Comparison of ENCODE assay signal across 8 mouse cellular contexts in the genomic region with DNA sequence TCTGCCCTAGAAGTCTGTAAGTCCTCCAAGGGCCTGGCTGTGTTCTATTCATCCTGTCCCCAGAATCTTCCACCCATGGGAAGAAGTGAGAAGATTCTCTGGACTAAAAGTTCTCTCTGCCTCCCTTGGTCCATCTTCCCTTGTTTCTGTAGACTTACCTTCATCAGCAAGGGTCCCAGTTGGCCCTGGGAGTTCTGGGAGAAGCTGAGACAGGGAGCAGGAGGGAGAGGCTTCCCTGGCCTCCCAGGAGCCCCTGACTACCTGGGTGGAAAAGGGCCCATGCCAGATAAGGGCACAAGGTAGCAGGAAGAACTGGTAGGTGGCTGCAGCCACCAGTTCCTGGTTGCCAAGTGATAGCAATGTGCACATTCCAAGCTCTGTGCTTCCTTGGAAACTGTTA. TPM values are rescaled to one million over a fixed set of nuclear protein-coding genes. Genes with fewer than 3 reads are reported as not detected.
DNase-seq lines count a peak whose midpoint lies in the region; ATAC-seq and TF ChIP-seq lines count a peak whose summit lies in the region.

Gene Psmf1, minus strand, starts transcription at position 342 of the 400 bp plus-strand sequence.

- H3K4me2 ChIP-seq in CH12.LX (ENCODE audit: insufficient read depth, low read depth, poor library complexity, severe bottlenecking) = no peak within 1 kb of the TSS
- no peak within 1 kb of the TSS for H3K4me2 ChIP-seq in forebrain, embryonic 14.5 days (ENCODE audit: low read length)
- H3K4me2 ChIP-seq in limb, embryonic 15.5 days = no peak within 1 kb of the TSS
- no peak within 1 kb of the TSS for H3K4me2 ChIP-seq in stomach, embryonic 15.5 days

- TF ChIP-seq POLR2A in CH12.LX (IDR thresholded peaks at IDR 0.05; ENCODE audit: low read depth, low read length) (no peak), MEL (IDR thresholded peaks at IDR 0.05; ENCODE audit: control insufficient read depth in 1 of 2, insufficient read depth in 1 of 2, low read depth in 1 of 2, low read length in 2 of 2, poor library complexity in 1 of 2) (no peak)

- H3K27ac ChIP-seq in CH12.LX (ENCODE audit: insufficient read depth, low read depth) (no peak within 1 kb of the TSS), MEL (ENCODE audit: control insufficient read depth, low read depth, low read length) (peak within 1 kb of the TSS; percentile 74)
- no peak within 1 kb of the TSS for H3K27ac ChIP-seq in forebrain, embryonic 14.5 days (ENCODE audit: low read depth, low read length)
- no peak within 1 kb of the TSS for H3K27ac ChIP-seq in limb, embryonic 15.5 days
- no peak within 1 kb of the TSS for H3K27ac ChIP-seq in stomach, embryonic 15.5 days

- ATAC-seq in forebrain, embryonic 14.5 days = no peak
- no peak for ATAC-seq in hematopoietic stem cell, adult 5-6 weeks (replicated peaks in 1 of 2; ENCODE audit: insufficient read depth in 1 of 2, low FRiP score in 2 of 2, low TSS enrichment in 1 of 2, low read depth in 1 of 2, poor library complexity in 2 of 2, severe bottlenecking in 2 of 2)
- no peak for ATAC-seq in limb, embryonic 15.5 days (ENCODE audit: insufficient number of reproducible peaks, low FRiP score, low TSS enrichment, low read depth)
- ATAC-seq in stomach, embryonic 15.5 days (ENCODE audit: insufficient read depth, low FRiP score, low read depth) = no peak

- H3K36me3 ChIP-seq in CH12.LX (replicated peaks in 1 of 2; ENCODE audit: control insufficient read depth in 1 of 2, insufficient read depth in 1 of 2, low read length in 1 of 2) (peaks cover 0 to 7% of the 10 kb centered on the region in 2 experiments), MEL (ENCODE audit: control insufficient read depth in 1 of 2, insufficient read depth in 2 of 2, low read length in 2 of 2) (peaks cover 0 to 29% of the 10 kb centered on the region in 2 experiments; a peak in 2 of 4 replicates)
- H3K36me3 ChIP-seq in forebrain, embryonic 14.5 days (ENCODE audit: control insufficient read depth, insufficient read depth, low read length) = no peaks in the 10 kb centered on the region
- no peaks in the 10 kb centered on the region for H3K36me3 ChIP-seq in limb, embryonic 15.5 days
- no peaks in the 10 kb centered on the region for H3K36me3 ChIP-seq in stomach, embryonic 15.5 days

- dilution Hi-C loops in CH12.LX (cut with MboI; ENCODE audit: extremely low pct_ligation_motif_present, extremely low pct_unique_long_range_greater_than_20kb, low sequenced_read_pairs) = no loop called here

- in situ Hi-C loops in CH12.LX (cut with MboI; ENCODE audit: low pct_ligation_motif_present, low pct_unique_long_range_greater_than_20kb, low sequenced_read_pairs) = no loop called here

- DNase-seq in CH12.LX (ENCODE audit: extremely low read depth) (no peak), MEL (ENCODE audit: low read depth, low spot score) (no peak)
- DNase-seq in forebrain, embryonic 14.5 days (ENCODE audit: low spot score) = no peak
- no peak for DNase-seq in spleen, adult 18-20 months
- no peak for DNase-seq in ovary, postnatal 14 days (ENCODE audit: low spot score)

- peaks cover 26% of the 10 kb centered on the region for H3K27me3 ChIP-seq in CH12.LX (replicated peaks)
- no peaks in the 10 kb centered on the region for H3K27me3 ChIP-seq in MEL (ENCODE audit: control insufficient read depth in 1 of 2, insufficient read depth in 2 of 2, low read length in 2 of 2)
- 0 out of 2 replicates have a peak, but pooled peaks cover 5% of the 10 kb centered on the region for H3K27me3 ChIP-seq in forebrain, embryonic 14.5 days (replicated peaks; ENCODE audit: control insufficient read depth, insufficient read depth, low read length)
- peaks cover 4% of the 10 kb centered on the region; the same call in 1 of the 2 replicates for H3K27me3 ChIP-seq in limb, embryonic 15.5 days
- no peaks in the 10 kb centered on the region for H3K27me3 ChIP-seq in stomach, embryonic 15.5 days (replicated peaks)

- H3K4me1 ChIP-seq in CH12.LX (ENCODE audit: control insufficient read depth in 1 of 2, insufficient read depth in 2 of 2) = peaks cover 7 to 29% of the 10 kb centered on the region in 2 experiments
- H3K4me1 ChIP-seq in MEL (ENCODE audit: control insufficient read depth in 1 of 2, insufficient read depth in 2 of 2, low read length in 2 of 2) = peaks cover 16 to 31% of the 10 kb centered on the region in 2 experiments
- H3K4me1 ChIP-seq in forebrain, embryonic 14.5 days (ENCODE audit: control insufficient read depth, insufficient read depth, low read length) = peaks cover 18% of the 10 kb centered on the region
- H3K4me1 ChIP-seq in limb, embryonic 15.5 days = peaks cover 12% of the 10 kb centered on the region
- H3K4me1 ChIP-seq in stomach, embryonic 15.5 days = peaks cover 17% of the 10 kb centered on the region; the same call in 1 of the 2 replicates

- H3K4me3 ChIP-seq in CH12.LX (replicated peaks in 1 of 3; ENCODE audit: low read depth in 2 of 3, low read length in 2 of 3, poor library complexity in 1 of 3) (no peak within 1 kb of the TSS), MEL (ENCODE audit: control insufficient read depth in 1 of 2, insufficient read depth in 1 of 2, low read depth in 2 of 2, low read length in 2 of 2) (peak within 1 kb of the TSS in 1 of 2 experiments; percentile 23; a peak in 2 of 4 replicates)
- no peak within 1 kb of the TSS for H3K4me3 ChIP-seq in forebrain, embryonic 14.5 days (ENCODE audit: low read depth, low read length)
- no peak within 1 kb of the TSS for H3K4me3 ChIP-seq in limb, embryonic 15.5 days
- no peak within 1 kb of the TSS for H3K4me3 ChIP-seq in stomach, embryonic 15.5 days (replicated peaks)

- TF ChIP-seq RAD21 in CH12.LX (IDR thresholded peaks at IDR 0.05; ENCODE audit: low read depth, low read length) = no peak
- no peak for TF ChIP-seq RAD21 in MEL (IDR thresholded peaks at IDR 0.05; ENCODE audit: low read depth, low read length)

- TF ChIP-seq CTCF in CH12.LX (conservative IDR thresholded peaks at IDR 0.05 in 1 of 2, IDR thresholded peaks at IDR 0.05 in 1 of 2; ENCODE audit: low read depth in 2 of 2, low read length in 2 of 2) (no peak), MEL (IDR thresholded peaks at IDR 0.05 in 2 of 3, conservative IDR thresholded peaks at IDR 0.05 in 1 of 3; ENCODE audit: control insufficient read depth in 1 of 3, insufficient read depth in 1 of 3, low read depth in 2 of 3, low read length in 3 of 3, poor library complexity in 1 of 3, severe bottlenecking in 1 of 3) (no peak)

- peaks cover 19% of the 10 kb centered on the region for H3K79me2 ChIP-seq in CH12.LX (replicated peaks; ENCODE audit: control insufficient read depth, extremely low read depth, insufficient read depth, poor library complexity, severe bottlenecking)
- H3K79me2 ChIP-seq in MEL (ENCODE audit: control insufficient read depth, insufficient read depth, low read length, poor library complexity) = peaks cover 20% of the 10 kb centered on the region

- no peak for TF ChIP-seq EP300 in CH12.LX (IDR thresholded peaks at IDR 0.05; ENCODE audit: low read length)
- no peak for TF ChIP-seq EP300 in MEL (IDR thresholded peaks at IDR 0.05; ENCODE audit: low read depth in 1 of 2, low read length in 2 of 2)

- no peaks in the 10 kb centered on the region for H3K9me3 ChIP-seq in CH12.LX (replicated peaks; ENCODE audit: low read length)
- H3K9me3 ChIP-seq in MEL (replicated peaks; ENCODE audit: insufficient read depth, low read length) = no peaks in the 10 kb centered on the region
- H3K9me3 ChIP-seq in forebrain, embryonic 14.5 days (replicated peaks; ENCODE audit: control insufficient read depth, low read length) = no peaks in the 10 kb centered on the region
- no peaks in the 10 kb centered on the region for H3K9me3 ChIP-seq in limb, embryonic 15.5 days
- no peaks in the 10 kb centered on the region for H3K9me3 ChIP-seq in stomach, embryonic 15.5 days

- no peak within 1 kb of the TSS for H3K9ac ChIP-seq in CH12.LX (ENCODE audit: insufficient read depth, low read depth)
- peak within 1 kb of the TSS; percentile 5; the same call in 1 of the 2 replicates for H3K9ac ChIP-seq in MEL (ENCODE audit: control insufficient read depth, low read depth, low read length, poor library complexity, severe bottlenecking)
- no peak within 1 kb of the TSS for H3K9ac ChIP-seq in forebrain, embryonic 14.5 days (ENCODE audit: low read length)
- H3K9ac ChIP-seq in limb, embryonic 15.5 days = no peak within 1 kb of the TSS
- H3K9ac ChIP-seq in stomach, embryonic 15.5 days = no peak within 1 kb of the TSS

TF ChIP-seq in CH12.LX, 34 proteins besides CTCF, POLR2A, EP300 and RAD21 (continues in another document):
- TF ChIP-seq TCF12 (IDR thresholded peaks at IDR 0.05; ENCODE audit: low read depth, low read length) (no peak), NRF1 (IDR thresholded peaks at IDR 0.05; ENCODE audit: low read depth, low read length) (no peak), HCFC1 (IDR thresholded peaks at IDR 0.05; ENCODE audit: low read depth, low read length) (no peak), PAX5 (IDR thresholded peaks at IDR 0.05; ENCODE audit: low read length) (no peak), GABPA (IDR thresholded peaks at IDR 0.05; ENCODE audit: insufficient replicate concordance, low read depth, low read length) (no peak), TBP (conservative IDR thresholded peaks at IDR 0.05; ENCODE audit: low read depth, low read length) (no peak), ZKSCAN1 (IDR thresholded peaks at IDR 0.05; ENCODE audit: borderline replicate concordance, low read depth, low read length) (no peak)

TF ChIP-seq in MEL, 35 proteins besides CTCF, POLR2A, EP300 and RAD21:
- TF ChIP-seq E2F4 (IDR thresholded peaks at IDR 0.05; ENCODE audit: borderline replicate concordance, low read depth, low read length) (no peak), POLR2AphosphoS2 (IDR thresholded peaks at IDR 0.05; ENCODE audit: low read length) (no peak), CHD1 (IDR thresholded peaks at IDR 0.05; ENCODE audit: low read depth, low read length) (no peak), POLR2AphosphoS5 (IDR thresholded peaks at IDR 0.05; ENCODE audit: borderline replicate concordance, low read depth, low read length) (no peak), BHLHE40 (IDR thresholded peaks at IDR 0.05; ENCODE audit: borderline replicate concordance, low read depth, low read length) (no peak)

RNA-seq across cellular contexts. Expression of gene Psmf1, which starts in this region (rescaled TPM):
- total RNA-seq in CH12.LX (2012; rRNA removed) (29.5 and 30.6 TPM in 2 replicates), CH12.LX (2014; rRNA removed) (30.8 and 32.5 TPM in 2 replicates), MEL (2012; rRNA removed) (46.5 and 60.2 TPM in 2 replicates)
- polyA plus RNA-seq in CH12.LX (2012; ENCODE audit: insufficient read length, low read depth) (51.2 and 59.7 TPM in 2 replicates), MEL (2012; ENCODE audit: insufficient read depth in 1 of 2, insufficient read length in 2 of 2, low read depth in 1 of 2, low replicate concordance in 2 of 2, missing spikeins in 1 of 2) (100 to 1,000 TPM in 1 of 2 experiments, not detected in 1; 112 TPM)
- 59.4 and 60.2 TPM in 2 replicates for polyA plus RNA-seq in forebrain, embryonic 14.5 days (2014; fragmentation: Nextera tagmentation; extraction: Ambion mirVana)
- total RNA-seq in hematopoietic stem cell, adult 5-6 weeks (2017) = 15.6 and 16.4 TPM in 2 replicates
- 40.0 and 41.1 TPM in 2 replicates for polyA plus RNA-seq in limb, embryonic 15.5 days (2015; fragmentation: Nextera tagmentation; extraction: Ambion mirVana)
- 39.0 and 41.7 TPM in 2 replicates for polyA plus RNA-seq in stomach, embryonic 15.5 days (2015; fragmentation: Nextera tagmentation; extraction: Ambion mirVana)
